Mouse (Mus musculus) MEL (cell line): ENCODE data around the gene Uso1. TPM values are rescaled to one million over a fixed set of nuclear protein-coding genes. Genes with fewer than 3 reads are reported as not detected.

Experiments used
- DNase-seq: peaks from one replicate; pipeline ENCODE4 v3.0.0; 2011; ENCODE audit warnings: low read depth, low spot score
- H3K27ac ChIP-seq: 2 replicates; pipeline ENCODE4 v1.5.1; 2012; ENCODE audit warnings: low read depth, mild to moderate bottlenecking, control low read depth, low read length, moderate library complexity; ENCODE audit not compliant: control insufficient read depth
- H3K27me3 ChIP-seq, 2 experiments: fragments of 150-350 bp in 1 of 2; sonication (generic) in 1 of 2; 2 replicates each; pipeline ENCODE4 v1.6.1; 2012; ENCODE audit warnings: low read length in 2 of 2, mild to moderate bottlenecking in 2 of 2, improper control_type of control experiment in 1 of 2, moderate library complexity in 1 of 2; ENCODE audit not compliant: insufficient read depth in 2 of 2, control insufficient read depth in 1 of 2
- H3K36me3 ChIP-seq, 2 experiments: 2 replicates each; pipeline ENCODE4 v1.6.1; 2012 to 2014; ENCODE audit warnings: low read length in 2 of 2, improper control_type of control experiment in 1 of 2, inconsistent platforms in 1 of 2, mild to moderate bottlenecking in 1 of 2; ENCODE audit not compliant: insufficient read depth in 2 of 2, control insufficient read depth in 1 of 2
- H3K4me1 ChIP-seq, 2 experiments: fragments of 150-350 bp in 1 of 2; sonication (generic) in 1 of 2; 2 replicates each; pipeline ENCODE4 v1.6.1; 2012; ENCODE audit warnings: low read length in 2 of 2, improper control_type of control experiment in 1 of 2, mild to moderate bottlenecking in 1 of 2; ENCODE audit not compliant: insufficient read depth in 2 of 2, control insufficient read depth in 1 of 2
- H3K4me3 ChIP-seq, 2 experiments: fragments of 150-350 bp in 1 of 2; sonication (generic) in 1 of 2; 2 replicates each; pipeline ENCODE4 v1.5.1; 2012; ENCODE audit warnings: low read depth in 2 of 2, low read length in 2 of 2, mild to moderate bottlenecking in 2 of 2, moderate library complexity in 2 of 2, control low read depth in 1 of 2, improper control_type of control experiment in 1 of 2; ENCODE audit not compliant: control insufficient read depth in 1 of 2, insufficient read depth in 1 of 2
- H3K79me2 ChIP-seq: 2 replicates; pipeline ENCODE4 v1.6.1; 2012; ENCODE audit warnings: mild to moderate bottlenecking, low read length, moderate library complexity; ENCODE audit not compliant: control insufficient read depth, poor library complexity, insufficient read depth
- H3K9ac ChIP-seq: 2 replicates; pipeline ENCODE4 v1.6.1; 2012; ENCODE audit warnings: low read depth, mild to moderate bottlenecking, control low read depth, low read length, moderate library complexity; ENCODE audit not compliant: control insufficient read depth, poor library complexity, severe bottlenecking
- H3K9me3 ChIP-seq: fragments of 150-350 bp; sonication (generic); replicated peaks from 2 replicates; pipeline ENCODE4 v1.6.1; 2012; ENCODE audit warnings: mild to moderate bottlenecking, low read length, improper control_type of control experiment, moderate library complexity; ENCODE audit not compliant: insufficient read depth
- BHLHE40 ChIP-seq: IDR thresholded peaks from 2 replicates; pipeline ENCODE4 v1.6.1; 2012; ENCODE audit warnings: low read depth, mild to moderate bottlenecking, inconsistent platforms, low read length, improper control_type of control experiment, borderline replicate concordance
- CTCF ChIP-seq, 3 experiments: IDR thresholded peaks in 2 of 3; conservative IDR thresholded peaks in 1 of 3; 2 replicates each; pipeline ENCODE4 v1.5.1; 2011 to 2012; ENCODE audit warnings: low read length in 3 of 3, low read depth in 2 of 3, mild to moderate bottlenecking in 2 of 3, improper control_type of control experiment in 1 of 3, inconsistent platforms in 1 of 3, mixed read lengths in 1 of 3, moderate library complexity in 1 of 3; ENCODE audit not compliant: control insufficient read depth in 1 of 3, insufficient read depth in 1 of 3, poor library complexity in 1 of 3, severe bottlenecking in 1 of 3
- E2F4 ChIP-seq: IDR thresholded peaks from 2 replicates; pipeline ENCODE4 v1.6.1; 2011; ENCODE audit warnings: low read depth, low read length, improper control_type of control experiment, borderline replicate concordance
- ELF1 ChIP-seq: IDR thresholded peaks from 2 replicates; pipeline ENCODE4 v1.6.1; 2014; ENCODE audit warnings: low read depth, mild to moderate bottlenecking, inconsistent platforms, low read length, improper control_type of control experiment, moderate library complexity
- MAFK ChIP-seq: IDR thresholded peaks from 2 replicates; pipeline ENCODE4 v1.6.1; 2011; ENCODE audit warnings: low read depth, mild to moderate bottlenecking, low read length, improper control_type of control experiment, borderline replicate concordance
- MYC ChIP-seq: IDR thresholded peaks from 2 replicates; pipeline ENCODE4 v1.6.1; 2011; ENCODE audit warnings: low read depth, mild to moderate bottlenecking, low read length, improper control_type of control experiment, moderate library complexity
- NRF1 ChIP-seq: IDR thresholded peaks from 2 replicates; pipeline ENCODE4 v1.6.1; 2014; ENCODE audit warnings: low read depth, mild to moderate bottlenecking, inconsistent platforms, low read length, improper control_type of control experiment, moderate library complexity; ENCODE audit not compliant: poor library complexity, insufficient read depth, severe bottlenecking
- POLR2AphosphoS2 ChIP-seq: IDR thresholded peaks from 2 replicates; pipeline ENCODE4 v1.6.1; 2011; ENCODE audit warnings: low read length, improper control_type of control experiment
- RAD21 ChIP-seq: IDR thresholded peaks from 2 replicates; pipeline ENCODE4 v1.6.1; 2011; ENCODE audit warnings: mild to moderate bottlenecking, low read depth, low read length, improper control_type of control experiment
- SMC3 ChIP-seq: IDR thresholded peaks from 2 replicates; pipeline ENCODE4 v1.6.1; 2011; ENCODE audit warnings: low read depth, low read length, improper control_type of control experiment
- TBP ChIP-seq: IDR thresholded peaks from 2 replicates; pipeline ENCODE4 v1.8.0; 2011; ENCODE audit warnings: low read depth, low read length, improper control_type of control experiment
- USF1 ChIP-seq: IDR thresholded peaks from 2 replicates; pipeline ENCODE4 v1.6.1; 2014; ENCODE audit warnings: low read depth, mild to moderate bottlenecking, inconsistent platforms, low read length, improper control_type of control experiment, moderate library complexity
- USF2 ChIP-seq, 2 experiments: IDR thresholded peaks; 2 replicates each; pipeline ENCODE4 v1.6.1; 2011 to 2012; ENCODE audit warnings: improper control_type of control experiment in 2 of 2, low read length in 2 of 2, borderline replicate concordance in 1 of 2, inconsistent platforms in 1 of 2, low read depth in 1 of 2, mild to moderate bottlenecking in 1 of 2; ENCODE audit not compliant: insufficient read depth in 1 of 2
- ZC3H11A ChIP-seq: IDR thresholded peaks from 2 replicates; pipeline ENCODE4 v1.6.1; 2012; ENCODE audit warnings: low read depth, mild to moderate bottlenecking, inconsistent platforms, low read length, improper control_type of control experiment
- ZKSCAN1 ChIP-seq: IDR thresholded peaks from 2 replicates; pipeline ENCODE4 v1.6.1; 2012; ENCODE audit warnings: low read depth, mild to moderate bottlenecking, inconsistent platforms, low read length, improper control_type of control experiment, moderate library complexity
- ZNF384 ChIP-seq: IDR thresholded peaks from 2 replicates; pipeline ENCODE4 v1.6.1; 2012; ENCODE audit warnings: low read depth, mild to moderate bottlenecking, inconsistent platforms, low read length, improper control_type of control experiment
- polyA plus RNA-seq, 2 experiments: library from polyadenylated mRNA; stranded (reverse) in 1 of 2; unstranded in 1 of 2; fragments of >175 nt in 1 of 2; fragments of >200 nt in 1 of 2; gene quantifications; 2 replicates each; pipeline versions ENCODE4 v1.2.1 to v1.2.4; 2012; ENCODE audit warnings: low replicate concordance in 2 of 2, low read depth in 1 of 2; ENCODE audit not compliant: insufficient read length in 2 of 2, insufficient read depth in 1 of 2, missing spikeins in 1 of 2
- total RNA-seq: library from RNA; depleted of rRNA; stranded (reverse); fragments of 300-350 nt; gene quantifications from 2 replicates; pipeline ENCODE4 v1.2.3, GENCODE M21; 2012

Gene Uso1
- total and polyA plus RNA-seq, 3 experiments: 22.1 to 69.1 (median 62.0) TPM

DNA sequence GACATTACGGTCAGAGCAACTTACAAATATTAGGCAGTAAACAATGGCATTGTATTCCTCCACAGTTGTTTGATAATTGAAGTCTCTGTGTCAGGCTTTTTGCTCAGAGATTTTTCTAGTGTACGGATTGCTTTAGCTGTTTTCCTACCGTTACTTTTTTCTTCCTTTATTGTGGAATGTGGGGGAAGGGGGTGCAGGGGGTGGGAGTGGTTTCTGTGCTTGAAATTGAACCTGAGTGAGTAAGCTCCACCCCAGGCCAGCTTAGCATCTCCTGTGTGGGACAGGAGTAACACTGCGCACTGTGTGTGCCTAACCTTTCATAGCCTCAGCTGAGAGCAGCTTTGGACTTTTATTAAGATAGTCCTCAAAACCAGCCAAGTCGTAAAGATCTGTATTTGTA lies 4.0 kb downstream of the Uso1 start:
- Histone ChIP-seq H3K9me3 (no peaks in the 10 kb centered on the region), H3K9ac (no peak overlapping the region), H3K27me3 (no peaks in the 10 kb centered on the region), H3K36me3 (peaks cover 2 to 29% of the 10 kb centered on the region in 2 experiments), H3K4me1 (peaks cover 18% of the 10 kb centered on the region in 2 experiments), H3K27ac (no peak overlapping the region), H3K79me2 (peaks cover 61% of the 10 kb centered on the region), H3K4me3 (no peak overlapping the region)
- no peak for TF ChIP-seq TBP
- DNase-seq: no peak

DNA sequence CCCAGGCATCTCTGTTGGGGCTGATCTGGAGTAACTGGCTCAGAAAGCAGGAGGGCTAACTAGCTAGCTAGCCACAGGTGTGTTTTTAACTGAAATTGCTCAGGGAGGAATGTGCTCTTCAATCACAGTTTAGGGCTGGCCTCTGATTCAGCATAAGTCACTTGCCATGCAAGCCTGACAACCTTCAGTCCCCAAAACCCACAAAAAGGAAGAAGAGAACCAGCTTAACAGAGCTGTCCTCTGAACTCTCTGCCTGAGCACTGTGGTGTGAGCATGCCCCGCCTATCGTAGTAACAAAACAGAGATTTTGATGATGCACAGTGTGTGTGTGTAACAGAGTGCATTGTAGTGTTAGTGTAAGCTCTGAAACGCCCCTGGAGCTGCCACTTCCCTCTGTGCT lies 4.7 kb downstream of the Uso1 start:
- H3K9me3 ChIP-seq: no peaks in the 10 kb centered on the region
- peaks cover 66% of the 10 kb centered on the region for H3K79me2 ChIP-seq
- no peak overlapping the region for H3K27ac ChIP-seq
- H3K36me3 ChIP-seq: peaks cover 2 to 29% of the 10 kb centered on the region in 2 experiments
- H3K27me3 ChIP-seq: no peaks in the 10 kb centered on the region
- no peak overlapping the region for H3K9ac ChIP-seq
- TF ChIP-seq POLR2AphosphoS2: no peak
- TF ChIP-seq MAFK: no peak
- no peak for TF ChIP-seq NRF1
- TF ChIP-seq ZKSCAN1: no peak
- no peak for TF ChIP-seq USF1
- TF ChIP-seq SMC3: no peak
- no peak for TF ChIP-seq RAD21
- TF ChIP-seq USF2 (IDR thresholded peaks at IDR 0.05; ENCODE audit: borderline replicate concordance in 1 of 2, insufficient read depth in 1 of 2, low read depth in 1 of 2, low read length in 2 of 2): no peak
- no peak for TF ChIP-seq ZC3H11A
- no peak for TF ChIP-seq ELF1
- TF ChIP-seq E2F4: no peak
- TF ChIP-seq MYC: no peak
- TF ChIP-seq ZNF384: no peak
- no peak for TF ChIP-seq CTCF (IDR thresholded peaks at IDR 0.05 in 2 of 3, conservative IDR thresholded peaks at IDR 0.05 in 1 of 3; ENCODE audit: control insufficient read depth in 1 of 3, insufficient read depth in 1 of 3, low read depth in 2 of 3, low read length in 3 of 3, poor library complexity in 1 of 3, severe bottlenecking in 1 of 3)
- no peak for TF ChIP-seq BHLHE40
- peaks cover 15 to 17% of the 10 kb centered on the region in 2 experiments for H3K4me1 ChIP-seq
- H3K4me3 ChIP-seq: no peak overlapping the region
- DNase-seq: no peak
